Mouse (Mus musculus) spleen, adult 10 weeks (tissue): Measurements from ENCODE around the gene Ankar. TPM values are rescaled to one million over a fixed set of nuclear protein-coding genes. Genes with fewer than 3 reads are reported as not detected.

Experiments
- polyA plus RNA-seq: library from polyadenylated mRNA; stranded (reverse); fragments of 350-450 nt; fragmentation: Illumina TruSeq; extraction: RNeasy Lipid Tissue Mini Kit (QIAGEN cat#74804); gene quantifications from one replicate; pipeline ENCODE4 v1.2.3, GENCODE M21; 2015; ENCODE audit warnings: low replicate concordance; ENCODE audit not compliant: insufficient read depth

Ankar gene
- polyA plus RNA-seq = not detected

GRCm38 (mm10) chr1:72700479-72700878 lies at the start of gene Ankar:
TSS of gene Ankar (minus strand) at chr1:72700579.

GRCm38 (mm10) chr1:72710753-72711653 lies 10.6 kb upstream of the Ankar start, which contains the start of gene Rpl37a:
TSS of gene Rpl37a (plus strand) at chr1:72711290.

Other genes starting within 250 kb of the Ankar start
- gene March4, start 163.6 kb downstream of the Ankar start, polyA plus RNA-seq = 0.14 TPM
- 18.9 TPM for gene Smarcal1, start 117.3 kb downstream of the Ankar start, polyA plus RNA-seq
- gene Rpl37a, start 10.7 kb upstream of the Ankar start, polyA plus RNA-seq = 1,305 TPM
- 1.7 TPM for gene Igfbp2, start 123.9 kb upstream of the Ankar start, polyA plus RNA-seq
- gene Igfbp5, start 174.3 kb upstream of the Ankar start, polyA plus RNA-seq = 36.4 TPM